Mouse (Mus musculus) brown adipose tissue, adult 24 weeks (tissue): Measurements from ENCODE around the gene Hyal1. TPM values are rescaled to one million over a fixed set of nuclear protein-coding genes. Genes with fewer than 3 reads are reported as not detected.
A peak's percentile ranks its signal among the peaks of the same experiment; 100 is the strongest.

Experiments used
- H3K27ac ChIP-seq: fragments of 200-500 bp; replicated peaks from 2 replicates; pipeline ENCODE4 v1.5.1; 2012; ENCODE audit warnings: low read depth, mild to moderate bottlenecking, low read length
- H3K4me1 ChIP-seq: fragments of 200-500 bp; 2 replicates; pipeline ENCODE4 v1.6.1; 2012; ENCODE audit warnings: low read length, mixed read lengths; ENCODE audit not compliant: control insufficient read depth, insufficient read depth, insufficient read length
- H3K4me3 ChIP-seq: fragments of 200-500 bp; 2 replicates; pipeline ENCODE4 v1.5.1; 2012; ENCODE audit warnings: low read depth, mild to moderate bottlenecking, low read length, moderate library complexity; ENCODE audit not compliant: insufficient read depth
- polyA plus RNA-seq: library from polyadenylated mRNA; stranded (reverse); fragments of >200 nt; gene quantifications from 2 replicates; pipeline ENCODE4 v1.2.4, GENCODE M21; 2012; ENCODE audit not compliant: missing spikeins, insufficient read depth, insufficient read length

Gene Hyal1
- polyA plus RNA-seq, result 25.2 and 46.4 TPM in 2 replicates

DNA sequence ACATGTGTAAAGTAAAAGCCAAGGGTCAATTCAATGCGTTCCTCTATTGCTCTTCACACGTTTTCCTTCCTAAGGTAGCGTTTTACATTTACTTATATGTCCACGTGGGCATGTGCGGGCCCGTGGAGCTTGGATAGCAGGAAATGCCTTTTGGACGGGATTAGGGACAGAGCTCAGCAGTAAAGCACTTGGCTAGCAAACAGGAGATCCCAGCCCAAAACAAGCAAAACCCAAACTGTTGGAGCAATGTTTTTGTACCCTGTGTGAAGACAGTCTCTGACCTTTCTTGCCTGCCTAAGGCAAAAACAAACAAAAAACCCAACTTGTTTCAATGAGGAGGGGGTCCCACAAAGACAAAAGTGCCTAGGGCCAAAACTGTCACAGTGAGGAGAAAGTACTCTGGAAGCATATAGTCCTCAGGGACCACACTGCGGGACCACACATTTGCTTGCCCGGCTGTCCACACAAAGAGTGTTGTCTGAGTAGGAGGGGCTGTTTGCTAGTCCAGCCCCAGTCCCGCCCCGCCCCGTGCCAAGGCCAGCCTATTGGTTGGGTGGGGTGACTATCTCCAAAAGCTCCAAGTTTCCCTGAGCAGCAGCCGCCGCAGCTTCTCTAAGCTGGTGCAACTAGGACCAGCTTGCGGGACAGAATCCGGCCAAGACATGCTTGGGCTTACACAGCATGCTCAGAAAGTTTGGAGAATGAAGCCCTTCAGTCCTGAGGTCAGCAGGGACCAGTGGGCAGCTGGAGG, at the start of gene Hyal1:
Gene Hyal1 (plus strand): TSS at position 571 of the 751 bp plus-strand sequence.
- Histone ChIP-seq H3K4me3 (peak within 1 kb of the TSS; percentile 71), H3K27ac (peak within 1 kb of the TSS; percentile 56), H3K4me1 (peaks cover 11% of the 10 kb centered on the region; the same call in 1 of the 2 replicates)

DNA sequence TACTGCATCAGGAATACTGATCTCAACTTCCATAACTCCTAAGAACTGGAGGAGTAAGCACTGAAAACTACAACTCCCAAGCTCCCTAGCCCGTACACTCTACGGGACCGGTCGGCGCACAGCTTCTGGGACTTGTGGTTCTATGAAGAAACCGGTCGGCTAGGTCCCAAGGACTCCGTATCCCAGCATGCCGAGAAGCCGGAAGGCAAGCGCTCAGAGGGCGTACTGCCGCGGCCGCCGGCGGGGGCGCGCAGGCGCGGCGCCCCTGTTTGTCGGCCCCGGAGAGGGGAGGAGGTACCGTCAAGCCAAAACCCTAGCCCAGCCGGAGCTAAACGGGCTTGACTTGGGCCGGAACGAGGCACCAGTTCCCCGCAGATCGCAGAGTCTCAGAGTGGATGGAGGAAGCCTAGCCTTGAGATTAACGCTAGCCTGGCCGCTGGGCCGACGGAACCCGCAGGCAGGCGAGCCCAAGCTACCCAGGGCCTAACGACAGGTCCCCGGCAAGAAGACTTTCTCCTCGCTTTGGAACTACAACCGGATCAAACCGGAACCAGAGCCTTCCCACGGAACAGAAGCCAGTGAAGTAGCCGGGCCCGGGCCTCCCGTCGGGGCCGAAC, 42.8 kb upstream of the Hyal1 start, which contains the start of gene Tmem115:
Gene Tmem115 (plus strand): TSS at position 155 of the 617 bp plus-strand sequence.
- H3K27ac ChIP-seq, result peak within 1 kb of the TSS; percentile 80
- H3K4me3 ChIP-seq, result peak within 1 kb of the TSS; percentile 90
- H3K4me1 ChIP-seq, result peaks cover 13% of the 10 kb centered on the region

DNA sequence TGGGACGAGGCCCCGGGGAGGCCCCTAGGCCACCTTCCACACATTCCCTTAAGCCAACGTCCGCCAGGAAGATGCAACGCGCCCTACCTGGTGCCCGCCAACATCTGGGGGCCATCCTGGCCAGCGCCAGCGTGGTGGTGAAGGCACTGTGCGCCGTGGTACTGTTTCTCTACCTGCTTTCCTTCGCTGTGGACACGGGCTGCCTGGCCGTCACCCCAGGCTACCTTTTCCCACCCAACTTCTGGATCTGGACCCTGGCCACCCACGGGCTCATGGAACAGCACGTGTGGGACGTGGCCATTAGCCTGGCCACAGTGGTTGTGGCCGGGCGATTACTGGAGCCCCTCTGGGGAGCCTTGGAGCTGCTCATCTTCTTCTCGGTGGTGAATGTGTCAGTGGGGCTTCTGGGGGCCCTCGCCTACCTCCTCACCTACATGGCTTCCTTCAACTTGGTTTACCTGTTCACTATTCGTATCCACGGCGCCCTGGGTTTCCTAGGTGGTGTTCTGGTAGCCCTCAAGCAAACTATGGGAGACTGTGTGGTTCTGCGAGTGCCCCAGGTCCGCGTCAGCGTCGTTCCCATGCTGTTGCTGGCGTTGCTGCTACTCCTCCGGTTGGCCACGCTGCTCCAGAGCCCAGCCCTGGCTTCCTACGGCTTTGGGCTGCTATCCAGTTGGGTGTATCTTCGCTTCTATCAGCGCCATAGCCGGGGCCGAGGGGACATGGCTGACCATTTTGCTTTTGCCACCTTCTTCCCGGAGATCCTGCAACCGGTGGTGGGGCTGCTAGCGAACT, 42.1 kb upstream of the Hyal1 start:
- H3K4me3 ChIP-seq, result peak overlapping the region; percentile 90
- H3K27ac ChIP-seq, result peak overlapping the region; percentile 80
- peaks cover 13% of the 10 kb centered on the region for H3K4me1 ChIP-seq

DNA sequence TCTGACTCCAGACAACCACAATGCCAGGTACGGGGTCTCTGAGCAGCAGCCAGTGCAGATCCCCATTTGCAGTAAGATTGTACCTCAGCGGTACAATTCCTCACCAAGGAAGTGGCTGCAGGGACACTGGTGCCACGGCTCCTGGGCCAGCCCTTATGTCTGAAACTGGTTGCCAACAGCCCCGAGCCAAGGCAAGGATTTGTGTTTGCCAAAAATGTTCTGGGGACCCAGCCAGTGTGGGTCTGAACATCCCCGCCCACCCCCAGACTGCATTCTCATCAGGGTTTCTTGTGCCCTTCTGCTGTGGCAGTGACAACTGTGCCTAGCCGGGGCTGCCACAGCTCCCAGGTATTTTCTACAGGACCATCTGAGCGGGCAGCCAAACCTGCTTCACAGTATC, 38.5 kb upstream of the Hyal1 start:
- H3K4me1 ChIP-seq, result peaks cover 19% of the 10 kb centered on the region
- H3K27ac ChIP-seq, result no peak overlapping the region
- H3K4me3 ChIP-seq, result no peak overlapping the region

DNA sequence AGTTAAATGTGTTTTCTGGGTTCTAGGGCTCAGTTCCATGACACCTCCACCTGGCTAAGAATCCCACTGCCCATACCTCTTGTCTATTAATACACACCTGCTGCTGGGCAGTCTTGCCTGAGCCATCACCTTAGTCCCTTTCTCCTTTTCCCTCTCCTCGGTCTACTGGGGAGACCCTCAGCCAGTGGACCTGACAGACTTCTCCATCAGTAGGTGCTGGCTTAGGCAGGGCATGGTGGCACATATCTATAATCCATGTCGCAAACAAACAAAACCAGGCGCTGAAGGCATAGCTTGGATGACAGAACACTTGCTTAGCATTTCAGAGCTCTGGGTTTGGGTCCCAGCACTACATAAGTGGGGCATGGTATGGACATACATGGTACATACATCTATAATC, 38.0 kb upstream of the Hyal1 start:
- H3K4me1 ChIP-seq, result peaks cover 19% of the 10 kb centered on the region
- no peak overlapping the region for H3K4me3 ChIP-seq
- no peak overlapping the region for H3K27ac ChIP-seq

DNA sequence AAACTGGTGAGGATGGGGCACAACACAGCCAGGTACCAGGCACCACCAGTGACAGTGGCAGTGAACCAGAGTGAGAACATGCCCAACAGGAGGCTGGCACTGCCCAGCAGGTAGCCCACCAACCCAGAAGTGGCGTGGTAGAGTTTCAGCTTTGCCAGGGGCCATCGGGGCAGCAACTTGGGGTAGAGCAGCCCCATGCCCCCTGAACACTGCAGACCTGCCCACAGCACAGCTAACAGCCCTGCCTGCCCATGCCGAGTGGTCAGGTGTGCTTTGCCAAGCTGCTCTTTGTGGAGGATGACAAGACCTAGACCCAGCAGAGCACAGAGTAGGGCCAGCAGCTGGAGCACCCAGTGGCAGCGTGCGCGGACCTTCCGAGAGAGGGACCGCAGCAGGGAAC, 36.8 kb upstream of the Hyal1 start:
- H3K4me3 ChIP-seq, result no peak overlapping the region
- no peak overlapping the region for H3K27ac ChIP-seq
- peaks cover 19% of the 10 kb centered on the region for H3K4me1 ChIP-seq

DNA sequence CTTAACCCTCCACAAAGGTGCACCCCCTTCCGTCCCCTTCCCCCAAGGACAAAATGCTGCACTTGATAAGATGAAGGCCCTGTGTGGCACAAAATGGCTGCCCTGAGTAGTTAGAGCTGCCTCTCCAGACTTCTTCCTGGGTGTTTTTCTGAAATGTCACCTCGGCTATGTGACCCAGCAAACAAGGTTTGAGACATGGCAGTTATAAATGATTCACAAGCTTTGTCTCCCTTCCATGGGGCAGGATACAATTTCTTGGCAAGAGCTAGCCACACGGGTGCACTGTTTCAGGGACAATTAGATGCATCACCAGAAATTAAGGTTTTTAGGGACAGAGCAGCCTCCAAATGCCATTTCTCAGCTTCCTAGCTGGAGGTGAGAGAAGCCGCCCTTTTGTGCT, 36.3 kb upstream of the Hyal1 start:
- Histone ChIP-seq H3K4me3 (no peak overlapping the region), H3K27ac (no peak overlapping the region), H3K4me1 (peaks cover 16% of the 10 kb centered on the region)

DNA sequence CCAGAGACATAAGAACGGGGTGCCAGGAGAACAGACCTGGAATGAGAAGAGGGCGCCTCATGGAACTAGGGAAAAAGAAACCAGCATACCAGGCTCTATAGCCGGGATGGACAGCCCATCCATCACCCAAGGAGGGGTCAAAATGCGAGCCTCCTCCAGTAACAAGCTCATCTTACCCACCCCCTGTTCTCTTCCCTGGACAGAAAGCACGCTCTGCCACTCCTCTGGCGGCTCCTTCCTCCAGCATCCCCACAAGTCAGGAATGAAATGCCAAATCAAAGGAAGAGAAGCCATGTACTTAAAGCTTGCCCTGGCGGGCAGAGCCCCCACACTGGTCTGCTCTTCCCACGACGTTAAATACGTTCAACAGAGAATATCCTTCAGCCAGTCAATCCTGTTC, 35.7 kb upstream of the Hyal1 start:
- Histone ChIP-seq H3K27ac (no peak overlapping the region), H3K4me3 (peak overlapping the region; percentile 96), H3K4me1 (peaks cover 10% of the 10 kb centered on the region)

DNA sequence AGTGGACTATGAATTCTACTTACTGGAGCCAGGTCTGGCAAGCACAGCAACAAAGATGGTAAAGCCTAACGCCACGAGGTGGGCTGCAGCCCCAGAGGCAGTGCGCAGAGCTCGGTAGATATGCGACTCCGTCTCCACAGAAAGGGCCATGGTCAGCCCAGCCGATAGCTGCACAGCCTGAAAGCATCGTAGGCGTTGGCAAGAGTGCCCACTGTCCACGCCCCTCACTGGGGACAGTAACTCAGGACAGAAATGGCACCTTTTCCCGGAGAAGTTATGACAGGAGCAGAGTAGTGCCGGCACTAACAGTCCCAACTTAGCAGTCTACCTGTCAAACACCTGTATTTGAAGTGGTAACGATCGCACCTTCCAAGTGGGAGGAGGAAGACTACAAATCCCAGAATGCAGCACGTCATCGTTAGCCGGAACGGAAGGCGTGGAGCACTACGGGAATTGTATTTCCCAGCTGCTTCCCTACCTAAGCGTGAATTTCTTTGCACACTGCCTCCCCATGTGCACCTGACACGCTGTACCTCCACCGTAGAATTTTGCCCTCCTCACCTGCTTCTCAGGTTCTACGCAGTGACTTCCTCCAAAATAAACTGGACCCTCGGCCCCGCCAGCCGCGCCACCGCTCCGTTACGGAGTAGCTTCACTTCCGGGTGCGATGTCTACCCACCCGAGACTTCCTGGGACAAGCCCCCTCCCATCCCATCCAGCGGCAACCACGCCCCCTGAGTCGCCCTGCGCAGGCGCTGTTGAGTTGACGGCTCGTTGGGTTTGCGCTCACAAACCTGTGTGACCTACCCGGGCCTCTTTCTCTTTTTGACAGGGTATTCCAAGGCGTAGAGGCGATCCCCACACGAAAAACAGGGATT, 35.0 kb upstream of the Hyal1 start, which contains the start of the genes Cyb561d2 and Nprl2:
Gene Cyb561d2 (minus strand): TSS at position 720 of the 878 bp plus-strand sequence.
Gene Nprl2 (plus strand): TSS at position 753 of the 878 bp plus-strand sequence.
- Histone ChIP-seq H3K4me3 (peak within 1 kb of the TSS; percentile 96), H3K27ac (peak within 1 kb of the TSS; percentile 88), H3K4me1 (peaks cover 7% of the 10 kb centered on the region)

DNA sequence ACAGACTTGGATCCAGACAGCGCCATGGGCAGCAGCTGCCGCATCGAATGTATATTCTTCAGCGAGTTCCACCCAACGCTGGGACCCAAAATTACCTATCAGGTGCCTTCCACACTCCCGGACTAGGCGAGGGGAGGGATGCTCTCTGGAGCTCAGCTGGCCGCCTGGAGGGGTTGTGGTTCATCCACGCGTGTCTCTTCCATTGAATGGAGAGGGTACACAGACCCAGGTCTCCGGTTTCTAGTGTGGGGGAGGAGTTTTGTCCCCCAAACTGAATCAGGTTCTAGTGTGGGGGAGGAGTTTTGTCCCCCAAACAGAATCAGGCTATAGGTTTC, 34.4 kb upstream of the Hyal1 start:
- H3K4me1 ChIP-seq, result peaks cover 5% of the 10 kb centered on the region; the same call in 1 of the 2 replicates
- peak overlapping the region; percentile 96 for H3K4me3 ChIP-seq
- peak overlapping the region; percentile 72 for H3K27ac ChIP-seq

DNA sequence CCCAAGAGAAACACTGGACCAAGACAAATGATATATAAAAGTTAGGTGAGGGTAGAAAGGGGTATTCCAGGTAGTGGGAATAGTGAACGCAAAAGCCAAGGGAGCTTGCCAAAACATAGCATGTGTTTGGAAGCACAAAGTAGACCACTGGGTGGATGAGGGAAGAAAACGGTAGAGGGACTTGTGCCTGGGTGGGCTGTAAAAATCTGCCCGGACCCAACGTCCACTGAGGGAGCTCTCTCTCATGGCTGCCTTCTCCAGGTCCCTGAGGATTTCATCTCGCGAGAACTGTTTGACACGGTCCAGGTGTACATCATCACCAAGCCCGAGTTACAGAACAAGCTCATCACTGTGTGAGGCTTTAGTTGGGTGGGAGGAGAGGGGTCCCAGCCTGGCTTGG, 34.0 kb upstream of the Hyal1 start:
- Histone ChIP-seq H3K4me3 (peak overlapping the region; percentile 96), H3K27ac (no peak overlapping the region), H3K4me1 (peaks cover 5% of the 10 kb centered on the region; the same call in 1 of the 2 replicates)

DNA sequence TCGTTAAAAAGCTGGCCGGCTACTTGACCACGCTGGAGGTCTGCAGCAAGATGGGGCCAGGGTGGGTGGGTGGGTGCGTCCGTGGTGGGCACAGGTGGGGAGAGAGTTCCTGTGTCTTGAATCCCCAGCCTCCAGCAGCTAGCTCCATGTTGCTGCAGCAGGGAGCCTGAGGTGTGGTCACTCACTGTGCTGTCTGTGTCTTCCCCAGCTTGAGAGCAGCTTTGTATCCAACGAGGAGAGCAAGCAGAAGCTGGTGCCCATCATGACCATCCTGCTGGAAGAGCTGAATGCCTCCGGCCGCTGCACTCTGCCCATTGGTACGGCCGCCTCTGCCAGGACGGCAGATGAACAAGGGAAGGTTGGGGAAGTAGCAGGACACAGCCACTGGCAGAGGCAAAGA, 33.4 kb upstream of the Hyal1 start:
- Histone ChIP-seq H3K27ac (no peak overlapping the region), H3K4me1 (peaks cover 5% of the 10 kb centered on the region; the same call in 1 of the 2 replicates), H3K4me3 (no peak overlapping the region)

DNA sequence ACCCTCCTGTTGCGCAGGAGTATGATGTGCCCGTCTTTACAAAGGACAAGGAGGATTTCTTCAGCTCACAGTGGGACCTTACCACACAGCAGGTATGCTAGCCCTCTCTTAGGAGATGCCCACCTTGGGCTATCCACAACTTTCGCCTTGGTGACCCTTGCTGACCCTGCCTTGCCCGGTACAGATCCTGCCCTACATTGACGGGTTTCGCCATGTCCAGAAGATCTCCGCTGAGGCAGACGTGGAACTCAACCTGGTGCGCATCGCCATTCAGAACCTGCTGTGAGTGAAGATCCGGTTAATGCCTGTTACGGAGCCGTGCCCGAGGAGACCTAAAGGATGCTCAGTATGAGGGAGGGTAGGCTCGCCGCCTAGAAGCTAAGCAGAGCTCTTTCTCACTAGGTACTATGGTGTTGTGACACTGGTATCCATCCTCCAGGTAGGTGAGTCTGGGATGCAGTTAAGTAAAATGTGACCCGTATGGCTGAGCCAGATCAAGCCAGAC, 32.5 kb upstream of the Hyal1 start:
- H3K4me3 ChIP-seq, result no peak overlapping the region
- H3K4me1 ChIP-seq, result peaks cover 5% of the 10 kb centered on the region; the same call in 1 of the 2 replicates
- no peak overlapping the region for H3K27ac ChIP-seq

DNA sequence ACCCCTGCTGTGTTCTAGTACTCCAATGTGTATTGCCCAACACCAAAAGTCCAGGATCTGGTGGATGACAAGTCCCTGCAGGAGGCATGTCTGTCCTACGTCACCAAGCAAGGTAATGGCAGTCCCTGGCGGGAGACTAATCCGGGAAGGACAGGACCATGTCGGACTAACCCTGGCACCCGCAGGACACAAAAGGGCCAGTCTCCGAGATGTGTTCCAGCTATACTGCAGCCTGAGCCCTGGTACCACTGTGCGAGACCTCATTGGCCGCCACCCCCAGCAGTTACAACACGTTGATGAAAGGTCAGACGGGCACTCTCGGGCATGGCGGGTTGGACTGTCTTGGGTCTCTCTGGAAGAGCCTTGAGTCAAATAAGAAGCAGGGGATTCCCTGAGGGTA, 32.0 kb upstream of the Hyal1 start:
- no peak overlapping the region for H3K4me3 ChIP-seq
- peaks cover 5% of the 10 kb centered on the region; the same call in 1 of the 2 replicates for H3K4me1 ChIP-seq
- no peak overlapping the region for H3K27ac ChIP-seq
